ENCODE assay signal across 19 mouse cellular contexts in the genomic region with DNA sequence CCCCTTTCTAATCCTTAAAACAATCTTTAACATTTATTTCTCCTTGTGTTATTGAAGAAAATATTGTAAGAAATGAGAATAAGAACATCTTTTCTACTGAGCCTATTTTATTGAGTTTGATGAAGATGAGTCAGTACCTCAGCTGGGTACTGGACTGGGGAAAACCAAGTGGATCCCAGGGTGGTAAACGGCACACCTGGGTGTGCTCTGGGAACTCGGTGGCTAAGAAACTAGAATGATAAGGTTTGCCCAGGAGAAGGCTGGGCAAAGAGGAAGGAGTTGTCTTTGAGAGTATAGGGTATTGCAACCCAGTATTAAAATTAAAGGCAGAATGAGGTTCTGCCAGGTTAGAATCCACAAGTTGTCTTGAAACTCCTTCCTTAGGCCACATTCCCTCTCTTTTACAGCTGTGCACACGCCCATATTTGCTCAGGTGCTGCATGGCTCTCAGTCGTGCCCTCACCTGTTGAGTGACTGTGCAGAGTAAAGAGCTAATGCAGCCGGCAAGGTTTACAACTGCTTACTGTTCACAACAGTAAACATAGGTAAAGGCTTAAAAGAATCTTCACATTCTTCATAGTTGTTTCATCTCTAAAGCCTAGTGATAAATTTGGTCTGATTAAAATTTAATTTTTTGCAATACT. TPM values are rescaled to one million over a fixed set of nuclear protein-coding genes. Genes with fewer than 3 reads are reported as not detected.
"Had no signal": no experiment of that assay in that cellular context is flagged by ENCODE, and none has a peak within 500 bp of the region (broad histone marks: within the 10 kb centered on the region; RNA-seq: fewer than 3 reads in every experiment).

No protein-coding gene starts in this region.

- H3K4me2 ChIP-seq: limb, embryonic 15.5 days; liver, embryonic 12.5 days; midbrain, embryonic 12.5 days; neural tube, embryonic 13.5 days had no signal

- H3K27ac ChIP-seq: layer of hippocampus, adult 2 months; limb, embryonic 15.5 days; liver, embryonic 12.5 days; midbrain, embryonic 12.5 days; neural tube, embryonic 13.5 days had no signal

- H3K9me3 ChIP-seq: limb, embryonic 15.5 days; liver, embryonic 12.5 days; midbrain, embryonic 12.5 days; neural tube, embryonic 13.5 days had no signal

- H3K9ac ChIP-seq: limb, embryonic 15.5 days; liver, embryonic 12.5 days; midbrain, embryonic 12.5 days; neural tube, embryonic 13.5 days had no signal

- ATAC-seq: inflammation-experienced regulatory T-cells, adult 6 months; liver, embryonic 12.5 days; lung, postnatal 0 days; midbrain, embryonic 16.5 days had no signal

- H3K27me3 ChIP-seq: limb, embryonic 15.5 days; liver, embryonic 12.5 days; midbrain, embryonic 12.5 days; neural tube, embryonic 13.5 days had no signal

- DNase-seq: kidney, adult 8-10 months; layer of hippocampus, postnatal 36 days; retina, postnatal 1 day; right cerebral cortex, postnatal 4 days; spleen, adult 18-20 months; thymus, postnatal 4 days had no signal

- H3K4me3 ChIP-seq: layer of hippocampus, adult 2 months; limb, embryonic 15.5 days; liver, embryonic 12.5 days; midbrain, embryonic 12.5 days; neural tube, embryonic 13.5 days had no signal

- H3K4me1 ChIP-seq: limb, embryonic 15.5 days; liver, embryonic 12.5 days; midbrain, embryonic 12.5 days; neural tube, embryonic 13.5 days had no signal

RNA-seq across cellular contexts. Expression of a gene that starts 20.3 kb away (rescaled TPM):
- total RNA-seq: layer of hippocampus, adult 2 months; layer of hippocampus, postnatal 36 days; left cerebral cortex, adult 8-10 months; left cerebral cortex, postnatal 25 days; megakaryocyte-erythroid progenitor cell, adult 5-6 weeks had no signal
- polyA plus RNA-seq: limb, embryonic 11.5 days; liver, embryonic 16.5 days; midbrain, embryonic 16.5 days; neural tube, embryonic 13.5 days had no signal
